Mouse (Mus musculus): ENCODE results near the gene Sec14l2.
"Not testable (repeated sequence)": the region's sequence is repeated elsewhere in the genome, so short reads cannot be mapped to it uniquely, and the experiment has no call there.

The Sec14l2 gene

GRCm38 (mm10) chr11:4133450-4133849 lies 10.2 kb upstream of the Sec14l2 start:
- DNase-seq (ENCODE audit: low read depth, low spot score), result no peak

DNA sequence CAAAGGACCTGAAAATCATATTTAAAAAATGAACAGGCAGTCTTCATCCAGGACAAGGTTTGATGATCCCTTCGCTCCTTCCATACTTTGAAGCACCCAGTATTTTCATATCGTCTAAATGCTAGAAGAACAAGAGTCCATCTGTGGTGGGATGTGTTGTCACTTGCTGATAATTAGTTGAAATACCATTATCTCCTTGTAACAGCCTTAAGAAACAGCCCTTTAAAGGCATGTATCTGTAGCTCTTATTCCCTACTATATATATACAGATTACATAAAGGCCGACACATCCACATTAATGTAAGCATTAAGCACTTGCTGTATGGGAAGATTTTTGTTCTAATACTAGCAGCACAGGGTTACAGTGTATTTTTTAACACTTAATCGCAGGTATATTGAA lies 5.2 kb upstream of the Sec14l2 start:
- not testable (repeated sequence) for DNase-seq (ENCODE audit: low read depth, low spot score)

- DNase-seq (ENCODE audit: low read depth, low spot score), result no peak
Measured at GRCm38 (mm10) chr11:4127059-4127458, 3.8 kb upstream of the Sec14l2 start.

DNA sequence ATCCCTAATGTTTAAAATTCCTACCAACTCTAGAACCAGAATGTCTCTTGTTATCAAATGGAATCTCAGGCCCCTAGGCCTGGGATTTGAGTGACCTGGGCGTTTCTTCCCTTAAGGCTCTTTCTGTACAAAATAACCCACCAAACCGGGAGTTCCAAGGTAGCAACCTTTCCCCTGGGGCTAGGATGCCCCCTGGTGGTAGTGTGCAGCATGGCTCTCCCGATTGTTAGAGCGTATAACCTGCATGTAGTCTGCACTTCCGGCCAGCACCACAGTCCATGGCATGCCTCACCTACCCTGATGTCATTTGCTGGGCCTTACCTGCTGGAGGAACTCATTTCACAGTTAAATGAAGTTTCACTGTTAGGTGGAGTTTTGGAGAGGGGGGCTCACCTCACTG lies 707 bp upstream of the Sec14l2 start:
- peak; percentile 65 for DNase-seq (ENCODE audit: low read depth, low spot score)

GRCm38 (mm10) chr11:4122226-4122625 lies 989 bp downstream of the Sec14l2 start:
- DNase-seq (ENCODE audit: low read depth, low spot score), result no peak

DNA sequence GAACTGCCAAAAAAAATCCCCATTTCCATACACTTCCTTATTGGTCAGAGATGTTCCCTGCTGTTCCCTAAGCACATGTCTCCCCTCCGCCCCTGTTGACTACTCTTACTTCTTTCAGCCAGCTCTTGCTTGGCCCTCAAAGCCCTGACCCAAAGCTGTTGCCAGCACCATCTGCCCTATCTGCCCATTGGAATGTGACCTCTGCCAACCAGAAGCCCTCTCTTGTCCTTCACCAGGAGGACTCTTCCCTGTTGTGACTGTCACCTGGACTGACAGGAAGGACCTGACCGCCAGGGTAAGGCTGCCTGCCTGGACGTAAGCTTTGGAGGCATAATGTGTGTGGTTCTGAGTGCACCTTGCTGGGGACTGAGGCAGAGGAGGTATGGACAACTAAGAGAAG lies 1.5 kb downstream of the Sec14l2 start:
- no peak for DNase-seq (ENCODE audit: low read depth, low spot score)

GRCm38 (mm10) chr11:4119635-4120034 lies 3.6 kb downstream of the Sec14l2 start:
- DNase-seq (ENCODE audit: low read depth, low spot score), result no peak

DNA sequence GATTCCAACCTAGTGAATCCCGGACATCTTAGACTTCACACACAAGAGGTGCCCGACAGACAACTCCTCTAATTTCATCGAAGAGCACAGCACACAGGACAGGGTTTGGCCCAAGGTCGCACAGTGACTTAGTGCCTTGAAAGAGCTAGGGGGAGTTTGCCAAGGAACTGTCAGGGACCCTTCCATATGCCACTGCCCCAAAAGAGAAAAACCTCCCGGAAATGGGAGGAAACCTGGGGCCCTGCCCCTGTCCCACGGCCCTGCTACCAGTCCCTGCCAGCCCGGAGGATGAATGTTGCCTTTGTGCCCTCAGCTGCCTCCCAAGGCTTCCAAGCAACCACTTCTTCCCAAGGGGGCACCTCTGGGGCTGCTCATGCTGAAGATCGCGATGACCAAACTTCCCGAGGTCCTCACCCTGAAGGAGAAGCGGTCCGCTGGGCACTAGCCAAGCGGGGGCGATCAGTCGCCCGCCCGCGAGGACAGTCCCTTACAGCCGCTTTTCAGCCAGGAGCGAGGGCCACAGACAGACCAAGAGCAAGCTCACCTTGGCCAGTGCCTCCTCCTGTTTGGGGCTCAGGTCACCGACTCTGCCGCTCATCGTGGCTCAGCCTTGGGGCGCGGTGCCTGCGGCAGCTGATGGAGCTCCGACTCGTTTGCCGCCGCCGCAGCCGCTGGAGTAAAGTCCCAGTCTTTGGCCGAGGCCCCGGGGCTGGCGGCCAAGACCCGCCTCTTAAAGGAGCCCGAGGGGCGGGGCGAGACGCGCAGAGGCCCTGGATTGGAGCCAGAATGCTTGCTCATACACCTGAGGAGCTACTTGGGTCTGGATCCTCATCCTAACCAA lies 4.9 kb downstream of the Sec14l2 start:
- DNase-seq (ENCODE audit: low read depth, low spot score), result peak; percentile 54

- DNase-seq (ENCODE audit: low read depth, low spot score), result no peak
Measured at GRCm38 (mm10) chr11:4117372-4118071, 5.7 kb downstream of the Sec14l2 start.

GRCm38 (mm10) chr11:4116458-4117141 lies 6.6 kb downstream of the Sec14l2 start:
- no peak for DNase-seq (ENCODE audit: low read depth, low spot score)

DNA sequence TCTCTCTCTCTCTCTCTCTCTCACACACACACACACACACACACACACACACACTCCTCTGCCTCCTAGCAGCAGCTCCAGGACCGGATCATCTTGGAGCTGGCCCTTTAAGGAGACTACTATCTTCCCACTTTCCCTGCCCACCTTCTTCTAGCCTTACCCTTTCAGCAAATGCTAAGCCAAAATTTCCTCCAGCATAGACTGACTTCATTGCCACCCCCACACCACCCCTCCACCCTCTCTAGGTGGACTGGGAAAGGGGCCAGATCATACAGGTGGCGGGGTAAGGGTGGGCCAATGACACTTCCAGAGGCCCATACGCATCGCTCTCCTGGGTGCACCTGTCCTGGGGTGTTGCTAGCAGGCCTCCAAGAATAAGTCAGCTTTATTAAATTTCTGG lies 7.8 kb downstream of the Sec14l2 start:
- DNase-seq (ENCODE audit: low read depth, low spot score), result no peak

DNA sequence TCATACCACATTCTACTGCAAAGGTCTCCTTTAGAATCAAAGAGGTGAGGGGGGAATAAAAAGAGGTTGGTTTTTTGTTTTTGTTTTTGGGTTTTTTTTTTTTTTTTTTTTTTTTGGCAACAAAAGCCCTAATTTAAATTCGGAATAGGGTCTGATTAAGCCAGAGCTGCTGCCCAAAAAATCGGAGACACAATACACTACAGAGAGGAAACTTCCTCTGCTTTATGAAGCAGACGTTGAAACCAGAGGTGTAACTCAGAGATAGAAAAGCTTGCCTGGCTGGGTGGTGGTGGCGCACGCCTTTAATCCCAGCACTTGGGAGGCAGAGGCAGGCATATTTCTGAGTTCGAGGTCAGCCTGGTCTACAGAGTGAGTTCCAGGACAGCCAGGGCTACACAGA lies 8.7 kb downstream of the Sec14l2 start:
- DNase-seq (ENCODE audit: low read depth, low spot score), result not testable (repeated sequence)

GRCm38 (mm10) chr11:4113970-4114369 lies 9.2 kb downstream of the Sec14l2 start:
- DNase-seq (ENCODE audit: low read depth, low spot score), result no peak

DNA sequence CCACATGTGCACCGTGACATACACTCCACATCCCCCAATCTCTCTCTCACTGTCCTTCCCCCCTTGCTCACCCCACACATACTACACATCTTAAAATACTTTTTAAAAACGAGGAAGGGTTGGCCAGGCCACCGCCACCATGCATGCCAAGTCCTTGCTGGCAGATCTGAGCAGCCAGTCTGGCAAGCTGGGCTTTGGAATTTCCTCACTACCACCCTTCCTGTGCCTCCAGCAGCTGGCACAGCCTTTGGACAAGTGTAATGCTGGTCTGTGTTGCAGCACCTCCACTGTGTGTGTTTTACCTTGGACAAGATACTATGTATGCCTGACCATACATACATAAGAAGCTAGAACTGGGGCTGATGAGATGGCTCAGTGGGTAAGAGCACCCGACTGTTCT lies 9.7 kb downstream of the Sec14l2 start:
- no peak for DNase-seq (ENCODE audit: low read depth, low spot score)

DNA sequence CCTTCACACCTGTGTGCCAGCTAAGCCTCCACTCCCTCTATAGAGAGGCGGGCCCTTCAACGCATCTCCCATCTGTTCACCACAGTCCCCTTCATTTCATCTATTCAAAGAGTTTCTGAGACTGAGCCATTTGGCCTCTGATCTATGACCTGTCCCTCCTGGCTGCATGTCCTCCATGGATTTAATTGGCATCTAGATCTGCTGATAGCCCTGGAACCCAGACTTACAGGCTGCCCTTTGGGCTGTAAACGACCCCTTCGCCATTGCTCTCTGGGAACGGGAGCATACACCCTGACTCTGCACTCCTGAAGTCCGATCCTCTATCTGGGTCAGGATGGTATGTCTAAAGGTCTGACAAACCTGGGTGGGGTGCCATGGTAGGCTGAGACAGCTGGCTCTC lies 10.4 kb downstream of the Sec14l2 start:
- DNase-seq (ENCODE audit: low read depth, low spot score), result no peak

GRCm38 (mm10) chr11:4112033-4112432 lies 11.2 kb downstream of the Sec14l2 start:
- DNase-seq (ENCODE audit: low read depth, low spot score), result no peak

- no peak for DNase-seq (ENCODE audit: low read depth, low spot score)
Measured at GRCm38 (mm10) chr11:4108691-4109090, 14.5 kb downstream of the Sec14l2 start.

GRCm38 (mm10) chr11:4107901-4108300 lies 15.3 kb downstream of the Sec14l2 start:
- DNase-seq (ENCODE audit: low read depth, low spot score), result not testable (repeated sequence)

DNA sequence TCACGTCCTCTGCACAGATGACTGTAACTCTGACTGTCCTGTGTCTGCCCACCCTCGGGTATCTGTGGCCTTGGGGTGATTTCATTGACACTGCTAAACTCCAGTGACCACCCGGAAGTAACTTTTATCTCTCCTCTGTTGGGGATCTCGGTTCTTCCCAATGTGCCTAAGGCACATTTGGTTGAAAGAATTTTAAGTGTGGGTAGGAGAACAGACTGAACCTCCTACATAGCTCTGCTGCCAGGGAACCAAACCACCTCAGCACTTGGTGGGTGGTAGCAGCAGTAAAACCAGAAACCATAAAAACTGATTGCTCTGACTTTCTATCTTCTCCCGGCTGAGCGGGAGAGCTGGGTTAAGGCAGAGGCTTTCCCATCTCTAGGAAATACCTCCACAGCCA lies 17.8 kb downstream of the Sec14l2 start:
- DNase-seq (ENCODE audit: low read depth, low spot score), result no peak

GRCm38 (mm10) chr11:4104989-4105388 lies 18.2 kb downstream of the Sec14l2 start:
- no peak for DNase-seq (ENCODE audit: low read depth, low spot score)

DNA sequence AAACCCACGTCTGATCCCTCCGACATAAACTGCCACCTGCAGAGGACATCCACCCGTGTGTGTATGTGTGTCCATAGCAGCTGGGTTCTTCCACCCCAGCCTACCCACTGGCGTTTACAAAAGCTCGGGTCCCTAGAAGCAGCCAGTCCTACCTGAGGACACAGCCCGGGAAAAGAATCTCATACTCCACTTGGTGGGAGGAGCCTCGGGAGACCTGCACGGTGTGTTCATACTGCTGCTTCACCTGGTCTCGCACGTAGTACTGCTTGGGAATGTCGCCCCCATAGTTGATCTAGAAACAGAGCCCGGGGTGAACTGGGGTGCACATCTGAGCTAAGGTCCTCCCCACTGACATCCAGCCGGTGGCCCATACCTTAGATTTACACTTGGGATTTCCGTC lies 19.7 kb downstream of the Sec14l2 start:
- no peak for DNase-seq (ENCODE audit: low read depth, low spot score)

GRCm38 (mm10) chr11:4101851-4102250 lies 21.4 kb downstream of the Sec14l2 start:
- DNase-seq (ENCODE audit: low read depth, low spot score), result no peak
